Mouse (Mus musculus): ENCODE data around the gene Tmem116. TPM values are rescaled to one million over a fixed set of nuclear protein-coding genes. Genes with fewer than 3 reads are reported as not detected.

Gene Tmem116
- polyA plus RNA-seq (2017; shearing (Covaris generic)) = 1.9 TPM

DNA sequence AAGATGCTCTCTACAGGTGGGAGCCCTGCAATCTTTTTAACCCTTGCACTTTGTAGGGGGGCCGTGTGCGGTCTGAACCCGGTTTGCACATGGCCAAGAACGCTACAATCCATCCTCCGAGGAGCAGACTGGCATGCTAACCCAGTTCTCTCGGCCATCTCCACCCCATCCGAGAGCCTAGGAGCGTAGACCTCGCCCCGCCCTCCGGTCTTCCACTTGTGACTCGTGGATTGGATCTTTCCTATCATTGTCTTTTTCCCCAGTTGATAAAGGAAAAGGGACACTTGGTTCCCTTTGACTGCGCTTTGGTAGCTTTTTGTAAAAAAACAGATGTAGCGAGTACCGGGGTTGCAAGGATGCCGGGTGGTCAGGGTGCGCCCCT lies at the start of gene Tmem116:
TSS of gene Tmem116 (plus strand) at position 250 of the 382 bp plus-strand sequence.

DNA sequence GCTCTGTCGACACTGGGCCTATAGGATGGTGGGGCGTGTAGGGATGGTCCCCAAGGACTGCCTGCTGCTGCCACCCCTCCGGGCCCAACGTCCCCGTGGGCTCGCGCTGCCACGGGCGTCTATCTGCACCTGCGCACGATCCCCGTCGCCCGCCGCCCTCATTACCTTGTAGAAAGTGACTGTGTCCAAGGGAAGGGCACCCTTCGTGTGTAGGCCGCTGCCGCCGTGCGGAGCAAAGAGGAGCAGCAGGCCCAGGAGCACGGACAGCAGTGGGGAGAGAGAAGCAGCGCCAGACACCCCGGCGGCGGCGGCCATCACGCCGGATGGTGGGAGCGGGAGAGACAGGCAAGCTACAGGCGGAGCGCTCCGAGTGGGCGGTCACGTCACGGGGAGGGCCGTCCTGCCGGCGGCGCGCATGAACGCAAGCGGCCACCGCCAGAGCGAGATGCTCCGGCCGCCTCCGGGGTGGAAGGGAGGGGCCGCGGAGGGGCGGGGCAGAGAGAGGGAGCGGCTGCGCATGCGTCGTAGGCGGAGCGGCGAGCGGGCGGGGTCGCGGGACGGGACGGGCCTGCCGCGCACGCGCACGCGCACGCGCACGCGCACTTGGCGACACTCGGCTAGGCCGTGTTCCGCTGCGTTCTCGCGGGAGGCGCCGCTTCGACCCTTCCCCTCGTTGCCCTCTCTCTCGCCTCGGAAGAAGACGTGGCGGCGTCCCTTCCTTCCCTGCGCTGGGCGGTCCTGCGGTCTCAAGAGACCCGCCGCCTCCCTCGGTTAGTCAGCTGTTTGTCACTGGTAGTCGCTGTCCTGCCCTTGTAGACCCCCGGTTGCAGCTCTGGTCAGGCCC lies 555 bp downstream of the Tmem116 start, which contains the start of gene Erp29:
TSS of gene Erp29 (minus strand) at position 481 of the 844 bp plus-strand sequence.

DNA sequence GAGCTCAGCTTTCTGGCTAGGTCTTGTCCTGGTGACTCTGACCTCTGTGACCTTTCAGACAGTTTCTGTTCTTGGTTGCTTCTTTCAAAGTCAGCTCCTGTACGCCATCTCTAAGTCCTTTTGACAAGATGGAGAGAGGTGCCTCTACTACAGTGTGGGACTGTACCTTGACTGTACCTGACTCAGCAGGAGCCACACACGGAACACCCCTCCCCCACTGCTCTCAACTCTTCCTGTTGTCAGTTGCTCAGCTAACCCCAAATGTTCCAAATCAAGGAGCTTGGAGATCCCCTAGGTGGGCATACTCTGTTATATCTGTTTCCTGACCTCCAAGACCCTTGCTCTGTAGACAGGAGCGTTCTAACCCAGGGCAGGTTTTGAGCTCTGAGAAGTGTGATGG lies 51.5 kb downstream of the Tmem116 start, which contains the start of gene Adam1b:
TSS of gene Adam1b (minus strand) at position 205 of the 400 bp plus-strand sequence.

DNA sequence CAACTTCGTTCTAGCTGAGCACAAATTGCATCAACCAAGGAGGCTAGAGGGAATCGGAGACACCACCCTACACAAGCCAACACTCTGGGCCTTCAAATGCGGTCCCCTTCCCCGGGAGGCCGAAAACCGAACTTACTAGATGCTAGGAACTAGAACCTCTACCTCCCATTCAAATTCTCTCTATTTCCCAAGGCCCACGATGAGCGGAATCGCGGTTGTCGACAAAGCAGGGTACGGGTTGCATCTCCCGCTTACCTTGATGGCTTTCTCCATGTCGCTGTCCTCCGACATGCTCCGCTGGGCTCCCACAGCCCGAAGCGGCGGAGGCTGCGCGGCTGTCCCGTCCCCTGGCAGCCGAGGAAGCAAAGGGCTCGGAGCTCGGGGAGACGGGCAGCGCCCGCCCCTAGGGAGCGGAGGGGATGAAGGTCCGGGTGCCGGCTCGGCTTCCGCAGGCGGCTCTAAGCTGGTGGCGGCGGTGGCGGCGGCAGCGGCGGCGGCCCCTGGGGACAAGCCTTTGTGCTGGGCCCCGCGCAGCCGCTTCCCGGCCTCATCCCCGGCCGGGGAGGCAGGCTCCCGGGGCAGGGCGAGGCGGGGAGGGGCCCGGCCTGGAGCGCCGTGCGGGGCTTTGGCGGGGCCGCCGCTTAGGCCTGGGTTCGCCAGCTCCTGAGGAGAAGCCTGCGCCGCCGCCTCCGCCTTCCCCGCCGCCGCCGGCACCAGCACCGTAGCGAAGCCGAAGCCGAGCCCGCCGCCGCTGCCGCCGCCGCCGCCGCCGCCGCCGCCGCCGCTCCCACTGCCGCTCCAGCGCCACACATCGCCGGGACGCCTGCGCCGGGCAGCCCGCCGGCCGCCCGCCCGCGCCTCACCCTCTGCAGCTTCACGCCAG lies 93.5 kb downstream of the Tmem116 start, which contains the start of the genes Adam1a and Gm42878:
TSS of gene Adam1a (minus strand) at position 573 of the 883 bp plus-strand sequence.
TSS of gene Gm42878 (minus strand) at position 573 of the 883 bp plus-strand sequence.

DNA sequence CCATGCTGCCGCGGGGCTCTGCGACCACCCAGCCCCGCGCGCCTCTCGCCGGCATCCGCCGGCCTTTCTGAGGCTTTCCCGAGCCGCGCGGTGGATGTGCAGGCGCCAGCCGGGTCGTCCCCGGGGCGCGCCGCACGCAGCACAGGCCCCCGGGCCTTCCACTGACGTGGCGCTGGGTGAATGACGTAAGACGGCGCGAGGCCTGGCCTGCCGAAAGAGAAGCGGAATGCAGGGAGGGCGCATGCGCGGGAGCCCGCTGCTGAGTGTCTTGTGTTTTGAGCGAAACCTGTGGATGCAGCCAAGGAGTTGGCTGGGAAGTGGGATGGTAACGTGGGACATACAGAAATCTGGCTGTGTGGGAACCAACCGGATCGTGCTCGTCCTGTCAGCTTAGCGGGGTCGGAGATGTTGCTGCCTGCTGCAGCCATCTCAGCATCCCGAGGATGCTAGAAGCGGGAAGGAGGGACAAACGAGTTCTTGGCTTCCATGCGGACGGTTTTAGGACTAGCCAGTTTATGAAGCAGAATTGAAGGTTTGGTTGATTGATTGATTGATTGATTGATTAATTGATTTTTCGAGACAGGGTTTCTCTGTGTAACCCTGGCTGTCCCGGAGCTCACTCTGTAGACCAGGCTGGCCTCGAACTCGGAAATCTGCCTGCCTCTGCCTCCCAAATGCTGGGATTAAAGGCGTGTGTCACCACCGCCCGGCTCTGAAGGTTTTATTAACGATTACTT lies 94.3 kb downstream of the Tmem116 start, which contains the start of gene Mapkapk5:
TSS of gene Mapkapk5 (minus strand) at position 113 of the 737 bp plus-strand sequence.

Other genes with a start within 250 kb of the Tmem116 start
- gene Rpl6, start 247.4 kb upstream of the Tmem116 start, polyA plus RNA-seq (2017; shearing (Covaris generic)) = 949 TPM
- 5.4 TPM for gene Hectd4, start 231.7 kb upstream of the Tmem116 start, polyA plus RNA-seq (2017; shearing (Covaris generic))
- 62.0 TPM for gene Trafd1, start 66.3 kb upstream of the Tmem116 start, polyA plus RNA-seq (2017; shearing (Covaris generic))
- 50.2 TPM for gene Naa25, start 54.0 kb upstream of the Tmem116 start, polyA plus RNA-seq (2017; shearing (Covaris generic))
- 63.0 TPM for gene Erp29, start 613 bp downstream of the Tmem116 start, polyA plus RNA-seq (2017; shearing (Covaris generic))
- gene Adam1b, start 51.5 kb downstream of the Tmem116 start, polyA plus RNA-seq (2017; shearing (Covaris generic)) = not detected
- 0.88 TPM for gene Adam1a, start 93.6 kb downstream of the Tmem116 start, polyA plus RNA-seq (2017; shearing (Covaris generic))
- not detected for gene Gm42878, start 93.6 kb downstream of the Tmem116 start, polyA plus RNA-seq (2017; shearing (Covaris generic))
- 17.2 TPM for gene Mapkapk5, start 94.0 kb downstream of the Tmem116 start, polyA plus RNA-seq (2017; shearing (Covaris generic))
- 19.2 TPM for gene Aldh2, start 141.9 kb downstream of the Tmem116 start, polyA plus RNA-seq (2017; shearing (Covaris generic))
- 2.5 TPM for gene Acad12, start 167.0 kb downstream of the Tmem116 start, polyA plus RNA-seq (2017; shearing (Covaris generic))
- 12.1 TPM for gene Acad10, start 208.6 kb downstream of the Tmem116 start, polyA plus RNA-seq (2017; shearing (Covaris generic))
- gene Brap, start 208.7 kb downstream of the Tmem116 start, polyA plus RNA-seq (2017; shearing (Covaris generic)) = 6.8 TPM

Measured in CD4-positive, CD25-positive, alpha-beta regulatory T cell, adult 9 weeks (primary cell).